Mouse (Mus musculus): ENCODE results near the gene Flnc.

DNA sequence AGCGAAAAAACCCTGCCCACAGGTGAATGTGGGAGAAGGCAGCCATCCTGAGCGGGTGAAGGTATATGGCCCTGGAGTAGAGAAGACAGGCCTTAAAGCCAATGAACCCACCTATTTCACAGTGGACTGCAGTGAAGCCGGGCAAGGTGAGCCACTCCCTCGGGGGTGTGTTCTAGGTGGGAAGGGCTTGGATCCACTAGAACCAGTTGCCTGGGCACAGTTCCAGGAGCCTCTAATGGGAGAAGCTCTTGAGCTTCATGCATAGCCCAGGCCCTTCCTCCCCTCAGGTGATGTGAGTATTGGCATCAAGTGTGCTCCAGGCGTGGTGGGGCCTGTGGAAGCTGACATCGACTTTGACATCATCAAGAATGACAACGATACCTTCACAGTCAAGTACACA is 12.3 kb downstream of the Flnc start:
- TF ChIP-seq CTCF (IDR thresholded peaks at IDR 0.05; ENCODE audit: insufficient read depth, low read length) (no peak), POLR2A (IDR thresholded peaks at IDR 0.05; ENCODE audit: borderline replicate concordance, extremely low read depth, low read depth, low read length) (no peak)
